Mouse (Mus musculus) forebrain, embryonic 10.5 days (tissue): ENCODE data around the gene Rbl1. TPM values are rescaled to one million over a fixed set of nuclear protein-coding genes. Genes with fewer than 3 reads are reported as not detected.

ENCODE experiments used
- DNase-seq: peaks from one replicate; pipeline ENCODE4 v3.0.0-alpha.2; 2017; ENCODE audit warnings: low spot score; ENCODE audit errors: extremely low spot score
- H3K27ac ChIP-seq: fragments of 300-500 bp; sonication (generic); 2 replicates; pipeline ENCODE4 v1.5.1; 2016; ENCODE audit warnings: mild to moderate bottlenecking
- H3K27me3 ChIP-seq: fragments of 300-500 bp; sonication (generic); 2 replicates; pipeline ENCODE4 v1.6.1; 2016; ENCODE audit warnings: mild to moderate bottlenecking; ENCODE audit not compliant: poor library complexity, severe bottlenecking
- H3K36me3 ChIP-seq: fragments of 300-500 bp; sonication (generic); replicated peaks from 2 replicates; pipeline ENCODE4 v1.6.1; 2016; ENCODE audit warnings: mild to moderate bottlenecking, moderate library complexity
- H3K4me1 ChIP-seq: fragments of 300-500 bp; sonication (generic); 2 replicates; pipeline ENCODE4 v1.6.1; 2016
- H3K4me3 ChIP-seq: fragments of 300-500 bp; sonication (generic); 2 replicates; pipeline ENCODE4 v1.5.1; 2016; ENCODE audit warnings: mild to moderate bottlenecking, moderate library complexity
- H3K9me3 ChIP-seq: fragments of 300-500 bp; sonication (generic); 2 replicates; pipeline ENCODE4 v1.6.1; 2016; ENCODE audit warnings: mild to moderate bottlenecking, moderate library complexity
- WGBS: fragments of 180-500 bp; shearing (Covaris S2); methylation state at CpG from one replicate; pipeline ENCODE4 v1.1.7; 2016; 5-methylcytosine and 5-hydroxymethylcytosine counted together
- polyA plus RNA-seq: library from polyadenylated mRNA; unstranded; fragments of >200 nt; fragmentation: Nextera tagmentation; extraction: Ambion mirVana; gene quantifications from 2 replicates; pipeline ENCODE4 v1.2.1, GENCODE M21; 2016

Gene Rbl1
- polyA plus RNA-seq, 1 experiment from 2014 or later: 30.5 TPM

DNA sequence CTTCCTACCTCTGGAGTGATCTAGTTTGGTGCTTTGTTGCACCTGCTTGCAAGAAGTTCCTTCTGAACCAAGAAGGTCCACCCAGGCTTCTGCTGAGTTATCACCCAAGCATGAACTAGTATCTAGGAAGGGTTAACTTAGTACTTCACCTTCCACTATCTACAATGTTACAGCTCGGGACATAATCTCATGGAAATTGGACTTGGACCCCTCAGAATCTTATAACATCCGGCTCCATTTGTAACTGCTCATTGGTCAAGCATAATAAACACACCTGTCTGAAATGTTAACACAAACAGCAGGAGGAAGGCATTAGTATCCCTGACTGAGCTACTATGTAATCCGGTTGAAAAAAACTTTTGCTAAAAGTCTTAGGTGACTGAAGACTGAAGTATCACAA lies 77.0 kb downstream of the Rbl1 start:
- WGBS: 92% methylated on average over 3 of the region's 3 CpGs
- Histone ChIP-seq H3K9me3 (no peaks in the 10 kb centered on the region), H3K27ac (no peak overlapping the region), H3K27me3 (no peaks in the 10 kb centered on the region), H3K36me3 (peaks cover 50% of the 10 kb centered on the region), H3K4me1 (peaks cover 5% of the 10 kb centered on the region; the same call in 1 of the 2 replicates), H3K4me3 (no peak overlapping the region)
- DNase-seq: no peak

GRCm38 (mm10) chr2:157125246-157125645 lies 79.1 kb downstream of the Rbl1 start:
- no peak overlapping the region for H3K4me3 ChIP-seq
- no peak overlapping the region for H3K27ac ChIP-seq
- H3K9me3 ChIP-seq: no peaks in the 10 kb centered on the region
- peaks cover 5% of the 10 kb centered on the region; the same call in 1 of the 2 replicates for H3K4me1 ChIP-seq
- H3K36me3 ChIP-seq: peaks cover 69% of the 10 kb centered on the region
- DNase-seq: no peak
- 93% methylated on average over 3 of the region's 3 CpGs for WGBS
- no peaks in the 10 kb centered on the region for H3K27me3 ChIP-seq

DNA sequence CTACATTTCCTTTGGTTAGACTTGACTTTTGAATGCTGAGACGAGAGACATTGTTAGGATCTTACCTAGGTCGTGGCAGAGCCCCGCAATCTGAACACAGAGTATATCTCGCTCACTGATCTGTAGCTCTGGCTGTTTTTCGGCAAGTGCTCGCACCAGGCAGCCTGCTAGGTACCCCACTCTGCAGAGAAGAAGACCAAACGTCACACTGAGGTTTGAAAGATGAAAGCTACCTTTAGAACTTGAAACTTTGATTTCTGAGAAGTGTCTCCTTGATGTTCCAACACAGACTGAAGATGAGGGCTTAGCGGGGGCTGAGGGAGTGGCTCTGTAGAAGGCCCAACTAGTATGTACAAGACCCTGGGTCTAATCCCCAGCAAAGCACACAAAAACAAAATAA lies 82.6 kb downstream of the Rbl1 start:
- no peak for DNase-seq
- 93% methylated on average over 8 of the region's 8 CpGs for WGBS
- H3K36me3 ChIP-seq: peaks cover 71% of the 10 kb centered on the region

DNA sequence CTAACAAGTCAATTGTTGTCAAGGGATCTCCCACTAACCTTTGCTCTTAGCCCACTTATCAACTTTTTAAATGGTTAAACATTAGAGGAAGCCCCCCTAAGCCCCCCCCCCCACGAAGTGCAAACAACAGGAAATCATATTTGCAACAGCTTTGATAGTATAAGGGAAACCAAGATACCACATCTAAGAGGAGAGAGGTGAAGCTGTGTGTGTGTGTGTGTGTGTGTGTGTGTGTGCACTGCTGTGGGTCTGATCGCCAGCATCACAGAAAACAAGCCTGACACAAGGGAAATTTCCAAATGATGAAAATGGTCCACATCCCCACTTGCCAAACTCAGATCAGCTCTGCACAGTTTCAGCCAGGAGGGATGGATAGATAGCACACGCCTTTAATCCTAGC lies 85.3 kb downstream of the Rbl1 start:
- DNase-seq: no peak
- 88% methylated on average over 3 of the region's 3 CpGs for WGBS
- Histone ChIP-seq H3K27ac (no peak overlapping the region), H3K36me3 (peaks cover 68% of the 10 kb centered on the region), H3K4me3 (no peak overlapping the region), H3K4me1 (no peaks in the 10 kb centered on the region), H3K27me3 (no peaks in the 10 kb centered on the region), H3K9me3 (no peaks in the 10 kb centered on the region)

More for the DNA sequence above, 82.6 kb downstream of the Rbl1 start:
- no peaks in the 10 kb centered on the region for H3K4me1 ChIP-seq
- H3K4me3 ChIP-seq: no peak overlapping the region
- no peaks in the 10 kb centered on the region for H3K9me3 ChIP-seq
- H3K27me3 ChIP-seq: no peaks in the 10 kb centered on the region
- no peak overlapping the region for H3K27ac ChIP-seq

GRCm38 (mm10) chr2:157118556-157118955 lies 85.8 kb downstream of the Rbl1 start:
- Histone ChIP-seq H3K9me3 (no peaks in the 10 kb centered on the region), H3K4me3 (no peak overlapping the region), H3K27me3 (no peaks in the 10 kb centered on the region), H3K36me3 (peaks cover 74% of the 10 kb centered on the region), H3K27ac (no peak overlapping the region), H3K4me1 (no peaks in the 10 kb centered on the region)
- 91% methylated on average over 4 of the region's 4 CpGs for WGBS
- no peak for DNase-seq

GRCm38 (mm10) chr2:157116964-157117363 lies 87.4 kb downstream of the Rbl1 start:
- no peaks in the 10 kb centered on the region for H3K27me3 ChIP-seq
- peaks cover 75% of the 10 kb centered on the region for H3K36me3 ChIP-seq
- H3K27ac ChIP-seq: no peak overlapping the region
- no peak overlapping the region for H3K4me3 ChIP-seq
- H3K4me1 ChIP-seq: no peaks in the 10 kb centered on the region
- DNase-seq: no peak
- 30% methylated on average over 3 of the region's 3 CpGs for WGBS
- H3K9me3 ChIP-seq: no peaks in the 10 kb centered on the region

GRCm38 (mm10) chr2:157108236-157108635 lies 96.1 kb downstream of the Rbl1 start:
- Histone ChIP-seq H3K9me3 (no peaks in the 10 kb centered on the region), H3K27me3 (no peaks in the 10 kb centered on the region), H3K4me3 (no peak overlapping the region), H3K36me3 (peaks cover 90% of the 10 kb centered on the region), H3K4me1 (no peaks in the 10 kb centered on the region), H3K27ac (no peak overlapping the region)
- WGBS: 89% methylated on average over 4 of the region's 4 CpGs
- DNase-seq: no peak

DNA sequence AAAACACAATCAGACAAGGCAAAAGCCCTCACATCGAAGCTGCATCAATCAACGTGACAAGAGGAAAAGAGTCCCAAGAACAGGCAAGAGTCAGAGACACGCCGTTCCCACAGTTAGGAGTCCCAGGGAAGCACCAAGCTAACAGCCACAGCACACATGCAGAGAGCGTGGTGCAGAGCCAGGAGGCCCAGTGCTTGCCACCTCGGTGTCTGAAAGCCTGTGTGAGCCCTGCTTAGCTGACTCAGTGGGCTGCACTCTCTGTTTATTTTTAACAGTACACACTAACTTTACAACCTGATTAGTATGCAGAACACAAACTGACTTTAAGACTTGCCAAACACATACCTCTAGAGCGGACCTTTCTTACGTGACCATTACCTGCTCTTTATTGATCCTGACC lies 99.9 kb downstream of the Rbl1 start:
- Histone ChIP-seq H3K9me3 (no peaks in the 10 kb centered on the region), H3K27ac (no peak overlapping the region), H3K4me1 (no peaks in the 10 kb centered on the region), H3K4me3 (no peak overlapping the region), H3K36me3 (peaks cover 91% of the 10 kb centered on the region), H3K27me3 (no peaks in the 10 kb centered on the region)
- 92% methylated on average over 8 of the region's 8 CpGs for WGBS
- no peak for DNase-seq

DNA sequence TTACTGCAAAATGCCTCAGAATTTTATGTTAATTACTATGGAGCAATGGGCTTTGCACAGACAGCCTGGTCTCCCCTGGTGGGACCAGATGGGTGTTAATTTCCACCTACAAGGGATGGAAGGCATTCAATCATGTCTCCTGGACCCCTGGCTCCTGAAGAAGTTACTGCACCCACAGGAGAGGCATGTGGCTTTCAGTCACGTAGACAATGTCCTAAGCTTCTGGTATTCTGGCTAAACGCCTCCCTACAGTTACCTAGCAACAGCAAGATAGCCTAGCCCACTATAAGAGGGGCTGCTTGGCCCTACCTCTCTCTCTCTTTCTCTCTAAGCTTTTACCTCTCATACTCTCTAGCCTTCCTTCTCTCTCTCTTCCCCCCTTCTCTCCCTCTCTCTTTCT lies 102.1 kb downstream of the Rbl1 start:
- WGBS: 79% methylated on average over 2 of the region's 2 CpGs
- Histone ChIP-seq H3K4me1 (no peaks in the 10 kb centered on the region), H3K27me3 (no peaks in the 10 kb centered on the region), H3K9me3 (no peaks in the 10 kb centered on the region), H3K27ac (no peak overlapping the region), H3K4me3 (no peak overlapping the region), H3K36me3 (peaks cover 90% of the 10 kb centered on the region)
- DNase-seq: no peak

GRCm38 (mm10) chr2:157101650-157102049 lies 102.7 kb downstream of the Rbl1 start:
- Histone ChIP-seq H3K36me3 (peaks cover 91% of the 10 kb centered on the region), H3K27me3 (no peaks in the 10 kb centered on the region), H3K27ac (no peak overlapping the region), H3K4me3 (no peak overlapping the region), H3K4me1 (no peaks in the 10 kb centered on the region), H3K9me3 (no peaks in the 10 kb centered on the region)
- 94% methylated on average over 9 of the region's 9 CpGs for WGBS
- no peak for DNase-seq

- Histone ChIP-seq H3K4me3 (no peak overlapping the region), H3K36me3 (peaks cover 83% of the 10 kb centered on the region), H3K4me1 (no peaks in the 10 kb centered on the region), H3K27me3 (no peaks in the 10 kb centered on the region), H3K27ac (no peak overlapping the region), H3K9me3 (no peaks in the 10 kb centered on the region)
- no peak for DNase-seq
- 93% methylated on average over 12 of the region's 12 CpGs for WGBS
These were observed 104.1 kb downstream of the Rbl1 start for GRCm38 (mm10) chr2:157100319-157100605.

DNA sequence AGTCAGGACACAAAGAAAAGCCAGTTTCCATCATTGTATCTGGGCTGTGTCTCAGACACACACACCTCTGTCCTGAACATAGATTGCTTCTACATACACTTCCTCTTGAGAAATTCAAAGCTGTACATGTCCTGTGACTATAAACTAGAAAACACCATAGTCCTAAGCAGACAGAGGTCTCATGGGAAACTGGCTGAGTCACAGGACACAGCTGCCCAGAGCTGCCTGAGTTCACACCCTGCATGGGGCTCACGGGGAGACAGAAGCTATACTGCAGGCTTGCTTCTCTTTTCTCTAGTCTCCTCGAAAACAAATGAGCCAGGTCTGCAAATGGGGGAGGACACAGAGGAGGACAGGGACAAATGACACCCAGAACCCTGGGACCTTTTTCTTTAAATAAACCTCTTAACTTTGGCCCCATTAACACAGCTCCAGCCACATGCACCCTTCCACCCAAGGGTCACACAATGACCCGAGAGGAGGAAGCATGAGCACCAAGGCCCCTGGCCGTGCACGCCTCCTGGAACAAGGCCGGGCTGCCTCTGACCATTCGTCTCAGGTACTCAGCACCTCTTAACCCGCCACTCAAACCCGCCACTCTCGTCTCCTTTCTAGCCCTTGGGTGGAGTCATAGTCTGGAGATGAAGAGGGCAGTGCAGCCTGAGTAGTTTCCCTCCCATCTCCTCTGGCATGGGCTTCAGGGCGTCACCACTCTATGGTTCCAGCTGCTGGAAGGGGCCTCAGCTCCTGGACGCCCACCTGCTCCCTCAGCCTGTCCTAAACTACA lies 104.6 kb downstream of the Rbl1 start:
- H3K9me3 ChIP-seq: no peaks in the 10 kb centered on the region
- H3K27ac ChIP-seq: no peak overlapping the region
- DNase-seq: no peak
- 86% methylated on average over 12 of the region's 12 CpGs for WGBS
- no peaks in the 10 kb centered on the region for H3K4me1 ChIP-seq
- peaks cover 77% of the 10 kb centered on the region for H3K36me3 ChIP-seq
- no peaks in the 10 kb centered on the region for H3K27me3 ChIP-seq
- no peak overlapping the region for H3K4me3 ChIP-seq
